Mouse (Mus musculus): ENCODE measurements at regions not wholly inside any gene's neighbourhood (a gene's known extent, or its start where the extent isn't known, plus 50 kb on each side); places are given as distances from the start of the nearest gene placed in this dataset.
A peak's percentile ranks its signal among the peaks of the same experiment; 100 is the strongest.

DNA sequence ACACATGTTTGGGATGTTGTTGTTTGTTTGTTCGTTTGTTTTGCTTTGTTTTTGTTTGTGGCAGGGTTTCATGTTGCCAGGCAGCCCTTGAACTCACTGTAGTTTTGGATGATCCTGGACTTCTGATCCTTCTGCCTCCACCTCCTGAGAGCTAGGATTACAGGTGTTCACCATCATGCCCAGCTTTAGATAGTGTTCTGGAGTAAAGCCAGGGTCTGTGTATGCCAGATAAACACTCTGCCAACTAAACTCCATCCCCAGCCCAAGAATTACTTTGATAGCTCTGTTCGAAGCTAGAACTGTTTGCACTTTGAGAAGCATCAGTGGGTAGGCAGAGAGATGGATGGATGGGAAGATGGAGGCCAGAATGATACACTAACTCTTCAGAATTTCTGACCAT is 368.0 kb upstream of the Gm10306 start:
- no peak for DNase-seq

DNA sequence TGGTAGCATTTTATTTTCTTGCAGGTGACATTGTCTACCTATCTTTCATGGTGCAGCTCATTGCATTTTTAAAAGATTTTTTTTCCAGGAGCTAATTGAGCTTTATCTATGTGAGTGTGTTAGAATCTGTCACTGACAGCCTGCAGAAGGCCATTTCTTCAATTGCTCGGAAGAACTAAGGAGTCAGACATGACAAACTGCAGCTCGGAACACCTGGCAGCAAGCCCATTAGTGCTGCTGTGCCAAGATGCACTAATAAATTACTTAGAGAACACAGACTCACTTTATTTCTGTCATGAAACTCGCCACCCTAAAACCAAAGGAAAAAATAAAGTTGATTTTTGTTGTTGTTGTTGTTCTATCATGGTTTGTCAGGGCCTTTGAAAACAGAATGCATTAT is 367.5 kb upstream of the Gm10306 start:
- DNase-seq = peak in 1 of 2 experiments; percentile 2

DNA sequence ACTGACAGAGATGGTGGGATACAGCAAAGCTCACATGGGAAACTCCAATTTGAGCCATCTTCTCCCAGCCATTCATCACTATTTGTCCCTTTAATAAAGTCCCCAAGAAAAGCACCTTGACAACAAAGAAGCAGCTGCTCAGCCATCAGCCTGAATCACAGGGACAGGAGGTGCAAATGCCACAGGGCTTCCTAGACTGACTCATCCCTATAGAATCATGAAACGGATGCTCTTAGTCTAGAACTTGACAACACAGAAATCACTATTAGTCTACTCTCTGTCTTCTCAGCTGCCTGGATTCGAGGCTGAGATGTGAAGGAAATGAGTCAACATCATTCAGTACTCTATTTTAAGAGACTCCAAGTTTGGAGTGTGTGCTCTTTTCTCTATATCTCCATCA is 365.4 kb upstream of the Gm10306 start:
- DNase-seq = no peak

DNA sequence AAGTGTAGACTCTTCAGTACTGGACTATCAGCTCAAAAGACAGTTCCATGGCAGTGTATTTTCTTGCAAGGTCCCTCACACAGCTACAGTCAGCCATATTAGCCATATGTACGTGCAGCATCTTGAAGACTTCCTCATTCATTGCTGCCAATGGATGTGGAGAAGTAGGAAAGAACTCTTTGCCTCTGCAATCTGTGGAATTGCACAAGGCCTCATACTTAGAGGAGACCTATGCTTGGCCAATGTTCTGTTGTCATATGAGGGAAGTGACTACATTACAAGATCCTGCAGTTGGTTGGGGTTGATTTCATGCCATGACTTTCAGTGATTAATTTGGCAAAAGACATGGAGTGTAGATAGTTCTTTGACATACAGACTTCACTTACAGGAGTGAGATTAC is 340.1 kb upstream of the Gm10306 start:
- no peak for DNase-seq

DNA sequence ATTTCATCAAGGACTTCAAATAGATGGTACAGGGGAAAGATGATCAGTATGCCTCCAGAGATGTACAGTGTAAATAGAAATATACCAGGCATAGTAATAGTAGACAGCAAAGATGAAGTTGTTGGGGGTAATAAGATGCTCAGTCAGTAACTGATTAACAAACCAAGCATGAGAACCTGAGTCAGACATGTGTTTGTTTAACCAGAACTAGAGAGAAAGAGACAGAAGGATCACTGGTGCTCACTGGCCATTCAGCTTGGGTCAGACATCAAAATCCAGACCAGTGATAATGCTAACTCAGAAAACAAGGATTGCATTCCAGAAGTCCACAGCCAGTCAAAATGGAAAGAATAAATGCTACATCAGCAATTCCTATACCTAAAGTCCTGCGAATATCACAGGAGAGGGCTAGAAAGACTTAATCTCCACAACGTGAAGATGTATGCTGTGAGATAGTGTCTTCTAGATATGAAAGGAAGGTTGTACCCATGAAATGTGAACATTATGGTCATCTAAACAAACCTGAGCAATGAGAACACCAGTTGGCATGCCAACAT is 320.6 kb upstream of the Gm10306 start:
- no peak for DNase-seq

DNA sequence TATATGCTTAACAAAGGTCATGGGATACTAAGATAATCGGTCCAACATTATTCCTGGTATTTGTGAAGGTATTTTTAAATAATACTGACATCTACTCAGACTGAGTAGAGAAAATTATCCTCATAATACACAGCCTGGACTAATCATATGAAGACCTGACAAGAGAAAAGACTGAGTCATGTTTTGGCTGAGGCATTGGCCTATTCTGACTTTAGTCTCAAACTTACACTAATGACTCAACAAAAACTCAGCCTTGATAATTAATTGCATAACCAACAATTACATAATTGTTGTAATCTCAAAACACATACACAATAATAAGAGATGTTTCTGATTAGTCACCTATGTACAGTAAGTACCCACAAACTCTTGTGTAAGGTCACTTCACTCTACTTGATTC is 300.3 kb upstream of the Gm10306 start:
- no peak for DNase-seq

DNA sequence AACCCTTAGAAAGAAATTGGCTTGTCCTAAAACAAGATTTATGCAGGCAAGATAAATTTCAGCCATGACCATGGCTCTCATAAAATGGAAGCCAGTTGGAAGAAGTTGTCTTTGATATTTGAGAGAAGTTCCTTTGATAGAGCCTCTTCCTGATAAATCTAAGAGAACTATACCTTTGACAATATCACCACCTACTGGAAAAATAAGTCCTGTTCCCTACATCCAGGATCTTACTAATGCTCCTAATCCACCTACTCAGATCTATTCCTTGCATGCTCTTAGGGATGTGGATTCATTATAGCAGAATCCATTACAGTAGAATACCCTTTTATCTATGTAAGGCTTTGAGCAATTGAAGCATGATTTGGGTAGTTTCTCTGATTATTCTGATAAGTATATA is 295.2 kb upstream of the Gm10306 start:
- no peak for DNase-seq

DNA sequence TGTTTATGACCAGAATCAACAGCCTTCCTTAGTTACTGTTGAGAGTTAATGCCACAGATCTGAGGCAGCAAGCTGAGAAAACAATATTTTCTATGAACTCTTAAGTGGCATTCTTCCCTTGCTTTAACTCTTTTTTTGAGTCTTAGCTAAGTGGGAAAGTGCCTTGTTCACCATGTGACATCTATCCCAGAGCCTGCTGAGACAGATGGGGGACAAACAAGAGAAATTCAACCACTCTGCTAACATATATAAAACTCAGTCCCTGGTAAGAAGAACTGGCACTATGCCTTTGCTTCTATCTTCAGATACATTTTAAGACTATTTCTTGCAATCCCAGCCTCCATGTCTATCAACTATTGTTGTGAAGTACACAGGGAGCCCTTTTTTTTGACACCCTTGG is 274.6 kb upstream of the Gm10306 start:
- no peak for DNase-seq

DNA sequence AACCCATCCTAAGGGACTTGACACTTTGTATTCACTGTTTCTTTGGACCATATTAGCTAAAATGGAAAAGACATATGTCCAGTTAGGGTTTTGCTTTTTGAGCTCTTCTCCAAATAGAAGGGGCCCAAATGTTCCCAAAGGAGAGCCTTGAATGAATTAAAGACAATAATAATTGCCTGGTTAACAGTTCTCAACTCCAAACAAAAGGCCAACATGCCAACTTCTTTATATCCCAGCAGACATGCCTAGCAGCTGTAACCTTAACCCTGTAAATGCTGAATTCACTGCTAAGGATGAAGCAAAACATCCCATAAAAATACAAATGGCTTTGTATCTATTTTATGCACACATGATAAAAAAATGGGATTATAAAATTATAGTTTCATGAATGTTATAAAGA is 264.2 kb upstream of the Gm10306 start:
- no peak for DNase-seq

DNA sequence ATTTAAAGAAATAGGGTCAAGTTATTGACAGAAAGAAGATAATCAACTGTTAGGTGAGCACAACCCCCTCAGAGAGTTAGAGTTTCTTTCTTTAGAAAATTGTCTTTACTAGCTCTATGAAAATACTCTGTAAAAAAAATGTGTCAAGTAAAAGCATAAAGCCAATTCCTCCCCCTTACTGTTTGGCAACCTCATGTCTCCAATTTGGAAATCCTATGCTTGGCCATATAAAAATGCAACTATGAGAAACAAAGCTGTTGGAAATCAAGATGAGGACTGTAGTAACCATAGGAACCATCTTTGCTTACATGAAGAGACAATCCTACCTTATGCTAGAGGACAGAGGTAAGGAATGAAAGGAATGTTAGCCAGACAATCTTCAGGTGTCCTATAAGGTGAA is 239.0 kb upstream of the Gm10306 start:
- DNase-seq = no peak

DNA sequence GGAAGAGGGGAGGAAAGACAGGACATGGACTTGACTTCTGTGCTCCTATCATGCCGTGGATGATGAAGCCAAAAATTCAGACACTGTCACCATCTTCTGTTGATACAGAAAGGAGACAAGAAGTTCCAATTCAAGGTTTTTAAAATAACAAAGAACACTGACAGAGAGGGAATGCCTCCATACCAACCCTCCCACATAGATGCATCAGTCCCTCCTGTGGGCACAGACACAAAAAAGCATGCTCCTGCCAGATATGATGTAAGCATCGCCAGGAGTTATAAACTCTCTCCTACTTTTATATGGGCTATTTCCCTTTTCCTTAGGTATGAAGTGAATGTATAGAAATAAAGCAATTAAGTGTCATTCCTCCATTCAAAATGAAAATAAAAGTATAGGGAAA is 229.6 kb upstream of the Gm10306 start:
- no peak for DNase-seq

DNA sequence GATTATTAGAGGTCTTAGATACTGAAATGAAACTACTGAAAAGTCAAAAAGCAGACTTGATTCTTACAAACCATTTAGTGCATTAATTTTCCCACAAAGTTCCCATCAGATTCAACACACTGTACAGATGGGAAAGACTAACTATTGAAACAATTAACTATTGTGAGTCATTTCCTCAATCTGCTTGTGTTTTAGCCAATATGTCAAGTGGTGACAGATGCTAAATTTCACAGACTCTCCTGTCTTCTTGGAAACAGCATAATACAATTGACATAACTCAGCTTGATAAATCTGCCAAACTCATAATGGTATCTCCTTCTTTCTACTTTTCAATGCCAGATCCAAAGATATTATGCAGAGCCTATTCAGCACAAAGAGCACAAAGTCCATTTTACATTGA is 213.0 kb upstream of the Gm10306 start:
- DNase-seq = no peak

DNA sequence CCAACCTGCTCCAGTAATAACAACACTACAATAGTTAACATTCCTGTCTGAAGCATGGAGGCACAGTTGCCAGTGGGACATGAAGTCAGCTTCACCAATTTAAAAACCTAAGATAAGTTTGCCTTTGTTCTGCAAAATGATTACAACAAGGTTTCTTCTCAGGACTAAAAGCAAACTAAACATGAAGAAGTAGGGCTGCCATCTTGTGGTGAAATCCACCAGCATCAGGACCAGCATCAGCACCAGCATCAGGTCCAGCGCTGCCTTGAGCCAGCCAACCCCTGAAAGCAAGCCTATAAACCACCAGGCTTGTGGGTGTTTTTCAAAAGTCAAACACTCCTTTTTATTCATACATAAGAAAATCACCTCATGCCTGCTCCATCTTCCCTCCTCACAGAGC is 207.1 kb upstream of the Gm10306 start:
- no peak for DNase-seq

DNA sequence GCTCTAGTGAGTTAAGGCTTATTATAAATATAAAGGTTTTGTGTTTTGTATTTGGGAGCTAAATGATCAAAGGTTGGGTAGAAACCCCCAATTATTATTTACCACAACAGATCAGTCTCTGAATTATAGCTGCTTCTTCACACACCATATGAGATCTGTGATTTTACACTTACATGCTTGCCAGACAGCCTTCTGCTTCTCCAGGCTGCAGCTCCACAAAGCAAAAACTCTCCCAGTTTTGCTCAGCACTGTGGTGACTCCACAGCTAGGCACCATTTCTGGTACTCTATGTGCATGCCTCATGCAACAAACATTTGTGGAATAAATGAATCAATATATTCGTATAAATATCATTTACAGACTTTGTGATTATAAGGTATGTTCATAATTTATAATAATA is 199.4 kb upstream of the Gm10306 start:
- DNase-seq = no peak

DNA sequence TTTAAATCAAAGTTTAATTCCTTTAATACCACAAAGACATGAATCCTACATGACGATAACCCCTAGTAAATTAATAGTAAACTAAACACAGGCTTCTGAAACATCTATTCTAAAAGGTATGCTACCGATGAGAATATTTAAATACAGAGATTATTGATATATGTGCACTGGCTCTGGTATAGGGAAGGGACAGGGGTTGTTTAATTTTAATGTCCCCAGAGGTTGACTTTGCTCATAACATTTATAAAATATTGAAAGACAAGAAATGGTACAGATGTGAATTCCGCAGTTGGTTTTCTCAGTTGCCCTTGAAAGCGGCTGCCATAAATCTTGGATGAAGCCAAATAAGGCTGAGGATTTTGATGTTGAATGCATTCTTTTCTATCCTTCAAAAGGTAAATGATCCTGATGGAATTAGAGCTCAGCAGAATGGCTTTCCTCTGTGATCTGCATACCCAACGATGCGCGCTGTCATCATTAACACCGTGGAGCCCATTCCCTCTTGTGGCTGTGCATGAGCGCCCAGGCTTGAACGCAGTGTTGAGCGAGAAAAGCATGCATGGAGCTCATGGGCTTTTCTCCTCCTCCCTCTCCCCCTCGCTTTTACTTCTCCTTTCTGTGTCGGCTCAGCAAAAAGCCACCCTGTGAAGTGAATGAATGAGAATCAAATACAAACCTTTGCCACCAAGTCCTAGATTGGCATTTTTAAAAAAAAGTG is 195.4 kb upstream of the Gm10306 start:
- no peak for DNase-seq

DNA sequence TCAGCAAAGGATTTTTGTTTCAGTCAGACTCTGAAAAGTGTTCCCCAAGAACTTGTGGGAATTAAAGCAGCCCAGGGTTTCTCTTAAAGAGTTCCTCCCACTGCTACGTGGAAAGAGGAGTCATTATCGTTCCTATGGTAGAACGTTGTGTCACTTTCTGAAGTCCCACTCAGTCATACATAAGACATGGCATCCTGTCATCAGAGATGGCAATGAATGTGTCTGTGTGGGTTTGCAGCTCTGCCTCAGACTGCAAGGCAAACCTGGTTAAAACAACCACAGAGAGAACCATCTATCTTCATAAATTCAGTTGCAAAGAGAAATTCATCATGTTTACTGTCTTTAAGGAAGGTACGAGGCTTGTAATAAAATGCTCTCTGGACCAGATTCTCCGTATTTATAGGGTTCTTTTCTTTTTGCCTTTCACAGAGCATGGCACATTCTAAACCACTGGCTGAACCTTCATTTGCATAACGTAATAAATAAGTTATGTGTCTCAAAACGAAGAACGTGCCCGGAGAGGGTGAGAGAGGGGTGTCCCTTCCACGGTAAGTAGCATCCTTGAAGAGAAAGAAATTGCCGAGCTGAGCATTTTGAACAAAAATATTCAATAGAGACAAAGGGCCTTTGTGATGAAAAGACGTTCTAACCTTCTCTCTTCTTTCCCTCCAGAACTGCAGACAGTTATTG is 194.7 kb upstream of the Gm10306 start:
- DNase-seq = no peak

DNA sequence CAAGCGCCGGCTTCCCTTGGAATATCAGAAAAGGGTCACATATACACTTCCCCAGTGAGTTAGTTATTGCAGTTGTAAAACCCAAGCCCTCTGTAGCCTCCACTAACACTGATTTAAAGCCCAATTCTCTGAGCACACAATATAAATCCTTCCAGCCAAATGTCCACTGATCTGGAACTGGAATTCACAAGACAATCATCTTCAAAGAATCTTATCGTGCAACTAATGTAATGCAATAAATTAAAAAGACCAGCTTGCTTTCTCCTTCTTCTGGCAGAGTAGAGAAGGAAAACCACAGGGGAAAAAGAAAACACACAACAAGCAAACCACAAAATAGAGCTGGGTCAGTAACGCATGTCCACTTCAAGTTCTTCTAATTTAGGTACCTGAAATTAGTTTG is 191.0 kb upstream of the Gm10306 start:
- no peak for DNase-seq

DNA sequence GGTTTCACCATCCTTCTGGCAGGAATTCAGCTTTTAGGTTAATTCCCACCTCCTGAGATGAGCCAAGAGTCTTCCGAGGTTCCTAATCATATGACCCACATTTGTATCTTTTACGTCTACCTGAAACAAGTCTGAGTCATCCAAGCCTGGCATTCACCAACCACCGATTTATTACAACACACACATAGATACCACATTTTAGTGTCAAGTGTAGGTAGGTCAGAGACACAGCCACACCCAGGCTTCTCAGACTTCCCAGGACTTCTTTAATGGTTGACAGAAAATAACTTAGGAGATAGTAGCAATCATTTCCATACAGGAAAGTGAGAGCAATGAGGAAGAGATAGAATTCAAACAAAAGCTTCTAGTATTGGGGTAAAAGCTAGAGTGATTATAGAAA is 189.2 kb upstream of the Gm10306 start:
- DNase-seq = no peak

DNA sequence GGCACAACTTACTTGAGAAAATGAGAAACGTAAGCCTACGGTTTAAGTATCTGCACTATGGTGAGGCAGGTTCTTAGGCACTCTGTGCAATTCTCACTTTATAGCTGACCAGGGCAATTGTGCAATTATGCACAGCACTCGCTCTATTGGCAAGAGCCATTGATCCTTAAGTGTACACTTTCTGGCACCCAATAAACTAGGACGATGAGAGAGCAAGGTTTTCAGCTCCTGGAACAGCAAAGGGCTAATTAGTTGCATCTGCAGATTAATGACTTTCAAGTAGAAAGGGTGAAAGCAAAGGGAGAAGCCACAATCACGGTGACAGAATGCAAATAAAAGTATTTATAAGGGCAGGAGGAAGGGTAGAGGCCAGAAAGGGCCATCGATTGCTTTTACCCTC is 185.4 kb upstream of the Gm10306 start:
- no peak for DNase-seq

DNA sequence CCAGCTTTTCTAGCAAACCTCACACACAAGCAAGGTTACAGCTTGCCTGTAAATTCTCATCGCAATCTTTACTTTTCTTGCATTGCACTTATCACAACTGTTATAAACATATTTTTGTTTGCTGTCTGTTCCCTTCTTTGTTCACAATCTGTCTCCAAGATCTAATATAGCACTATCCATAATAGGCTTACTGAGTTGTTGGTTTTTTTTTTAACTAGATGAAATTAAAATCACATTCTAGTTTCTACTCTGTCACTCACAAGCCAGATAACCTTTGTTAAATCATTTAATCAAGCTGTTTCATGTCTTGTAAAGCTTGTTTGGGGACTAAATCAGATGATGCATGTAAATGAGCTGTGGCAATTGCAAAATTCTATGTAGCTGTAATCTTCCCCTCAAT is 180.1 kb upstream of the Gm10306 start:
- no peak for DNase-seq

DNA sequence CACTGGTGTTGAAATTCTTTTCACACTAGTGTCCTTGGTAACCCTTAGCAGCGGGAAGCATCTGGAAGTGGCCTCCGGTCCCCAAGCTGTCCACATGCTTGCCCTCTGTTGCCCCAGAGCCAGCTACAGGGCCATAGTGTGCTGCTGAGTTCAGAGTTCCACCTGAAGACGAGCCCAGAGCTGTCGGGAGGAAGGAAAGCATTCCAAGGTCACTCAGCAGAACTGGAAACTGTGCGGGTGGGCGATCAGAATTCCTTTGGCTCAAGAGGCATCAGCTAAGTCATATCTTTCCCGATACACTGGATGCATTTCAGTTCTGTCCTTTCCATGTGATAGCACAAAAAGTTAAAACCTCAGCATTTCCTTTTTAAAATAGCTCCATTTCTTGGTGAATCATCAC is 170.6 kb upstream of the Gm10306 start:
- DNase-seq = no peak

DNA sequence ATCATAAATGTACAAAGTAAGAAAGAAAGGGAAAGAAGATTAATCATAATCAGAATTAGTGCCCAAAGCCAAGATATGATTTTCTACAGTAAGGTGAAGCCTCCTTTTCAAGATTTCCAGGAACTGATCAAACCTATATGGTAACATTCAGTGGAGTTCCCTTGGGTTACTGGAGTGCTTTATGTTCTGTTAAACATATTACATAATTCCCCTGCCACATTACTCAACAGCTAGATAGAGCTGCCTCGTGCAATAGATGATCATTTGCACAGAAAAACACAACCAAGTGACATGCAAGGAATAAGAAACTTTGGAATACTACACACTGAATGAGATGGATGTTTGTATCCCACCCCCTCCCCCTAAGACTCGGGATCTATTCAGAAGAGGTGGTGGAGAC is 168.0 kb upstream of the Gm10306 start:
- DNase-seq = no peak

DNA sequence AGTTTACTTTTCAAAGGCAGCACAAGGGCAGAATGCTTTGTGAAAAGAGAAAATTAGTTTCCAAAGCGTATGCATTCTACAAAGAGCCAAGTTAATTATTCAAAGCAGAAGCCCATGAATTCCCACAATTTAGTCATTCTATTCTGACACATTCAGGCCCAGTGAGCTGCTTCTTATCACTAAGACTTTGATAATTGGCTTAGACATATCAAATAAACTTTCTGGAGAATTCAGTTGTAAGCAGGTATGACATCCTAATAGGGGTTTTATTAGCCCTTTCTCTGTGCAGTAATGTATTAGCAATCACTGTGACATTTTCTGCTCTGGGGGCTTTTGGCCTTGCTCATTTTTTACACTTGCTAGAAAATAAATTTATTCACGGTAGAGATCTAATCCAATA is 161.9 kb upstream of the Gm10306 start:
- no peak for DNase-seq

DNA sequence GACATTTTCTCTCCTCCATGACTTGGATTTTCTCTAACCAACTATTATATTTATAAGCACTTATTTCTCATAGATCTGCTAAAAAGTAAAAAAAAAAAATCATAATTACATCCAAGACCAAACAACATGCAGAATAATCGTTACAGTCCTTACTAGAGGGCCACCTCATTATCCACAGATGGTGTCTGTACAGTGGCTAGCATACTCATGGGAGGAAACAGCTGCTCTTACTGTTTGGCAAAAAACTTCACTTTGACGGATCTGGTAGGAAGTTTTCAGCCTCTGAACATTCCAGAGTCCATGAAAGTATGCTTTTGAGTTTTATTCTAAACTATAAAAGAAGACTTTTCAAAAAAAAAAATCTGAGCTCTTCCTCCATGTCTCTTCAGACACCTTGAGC is 159.1 kb upstream of the Gm10306 start:
- DNase-seq = no peak

DNA sequence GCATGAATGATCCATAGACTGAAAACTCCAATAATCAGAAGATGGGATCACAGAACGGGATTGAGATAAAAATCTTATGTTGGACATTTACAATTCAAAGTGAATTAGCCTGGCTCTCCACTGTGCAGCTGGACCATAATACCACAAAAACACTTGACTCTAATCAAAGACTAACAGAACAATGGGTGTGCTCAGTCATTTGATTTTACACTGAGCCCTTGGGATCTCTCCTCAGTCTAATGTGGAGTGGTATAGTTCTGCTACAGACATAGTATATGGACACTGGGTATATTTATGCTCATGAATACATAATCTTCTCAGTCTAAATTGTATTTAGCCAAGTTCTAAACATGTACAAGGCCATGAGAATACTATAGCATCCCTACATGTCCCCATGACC is 149.4 kb upstream of the Gm10306 start:
- DNase-seq = no peak

Data from spleen, adult 18-20 months (tissue).